Mouse (Mus musculus) T-helper 1 cell (primary cell): ENCODE data around the gene Dnlz.

Source experiments
- in situ Hi-C: fragments of 300-600 bp; cut with MboI, MseI; formaldehyde crosslinking; loops from one replicate; pipeline ENCODE4 v1.15.1; 2025; ENCODE audit warnings: high pct_unique_total_duplicates

Dnlz gene

DNA sequence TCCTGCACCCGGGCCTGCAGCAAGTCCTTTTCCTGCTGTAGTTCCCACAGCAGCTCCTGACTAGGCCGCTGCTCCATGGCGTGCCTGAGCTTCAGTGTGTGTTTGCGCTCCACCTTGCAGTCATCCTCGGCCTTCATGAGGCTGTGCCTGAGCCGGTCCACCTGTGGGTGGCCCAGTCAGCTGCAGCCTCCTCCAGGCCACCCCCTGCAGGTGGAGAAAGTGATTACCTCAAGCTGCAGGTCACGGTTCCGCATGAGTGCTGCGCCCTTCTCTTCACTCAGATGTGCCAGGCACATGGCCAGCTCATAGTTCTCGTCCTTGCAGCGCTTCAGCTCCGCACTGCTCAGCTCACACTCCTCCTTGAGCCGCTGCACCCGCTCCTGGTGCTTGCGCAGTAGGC, 5.6 kb upstream of the Dnlz start:
- in situ Hi-C loops = no loop called here

DNA sequence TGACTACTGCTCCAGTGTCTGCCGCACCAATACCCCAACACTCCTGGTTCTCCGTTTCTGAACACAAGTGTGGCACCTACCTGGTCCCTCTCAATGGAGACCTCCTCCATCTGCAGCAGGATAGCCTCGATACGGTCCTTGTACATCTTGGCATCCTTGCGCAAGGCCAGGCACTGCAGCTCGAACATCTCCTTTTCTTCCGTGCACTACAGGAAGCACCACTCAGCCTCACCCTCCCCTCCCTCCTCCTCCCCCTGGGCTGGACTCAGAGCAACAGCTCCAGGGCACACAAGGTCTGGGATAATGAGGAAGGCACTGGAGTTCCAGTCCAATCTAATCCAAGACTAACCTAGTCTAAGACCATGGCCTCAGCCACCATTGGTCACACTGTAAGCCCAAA, 4.8 kb upstream of the Dnlz start:
- in situ Hi-C loops = no loop called here

DNA sequence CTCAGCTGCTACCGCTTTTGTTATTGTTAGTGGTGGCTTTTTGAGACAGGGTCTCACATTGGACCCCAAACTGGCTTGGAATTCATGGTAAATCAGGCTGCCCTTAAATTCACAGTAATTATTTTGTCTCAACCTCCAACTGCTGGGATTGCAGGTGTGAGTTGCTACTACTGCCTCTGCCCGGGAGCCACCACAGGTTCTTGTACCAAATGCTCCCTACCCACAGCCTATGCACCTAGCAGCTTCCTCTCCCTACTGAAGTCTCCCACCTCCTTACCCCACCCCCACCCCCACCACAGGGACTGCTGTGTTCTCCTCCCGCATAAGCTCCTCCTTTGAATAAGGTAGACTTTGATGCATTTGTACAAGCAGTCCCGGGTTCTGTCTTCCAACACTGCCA, 4.3 kb upstream of the Dnlz start:
- in situ Hi-C loops = no loop called here

DNA sequence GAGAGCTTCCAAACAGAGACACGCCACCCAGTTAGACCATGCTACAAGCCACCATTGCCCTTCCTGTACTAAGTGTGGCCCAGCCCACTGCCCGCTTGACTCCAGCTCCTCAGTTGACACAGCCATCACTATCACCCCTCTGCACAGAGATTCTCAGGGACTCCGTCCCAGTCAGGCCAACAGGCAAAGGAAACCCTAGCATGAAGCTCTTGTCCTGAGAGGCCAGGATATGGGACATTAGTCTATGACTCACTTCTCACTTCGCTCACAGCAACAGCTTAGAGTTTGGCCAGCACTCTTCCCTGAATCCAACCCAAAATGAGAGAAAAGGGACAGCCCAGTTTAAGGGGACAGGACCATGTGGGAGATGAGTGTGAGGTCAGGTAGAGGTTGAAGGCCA, 2.5 kb upstream of the Dnlz start:
- in situ Hi-C loops = no loop called here

DNA sequence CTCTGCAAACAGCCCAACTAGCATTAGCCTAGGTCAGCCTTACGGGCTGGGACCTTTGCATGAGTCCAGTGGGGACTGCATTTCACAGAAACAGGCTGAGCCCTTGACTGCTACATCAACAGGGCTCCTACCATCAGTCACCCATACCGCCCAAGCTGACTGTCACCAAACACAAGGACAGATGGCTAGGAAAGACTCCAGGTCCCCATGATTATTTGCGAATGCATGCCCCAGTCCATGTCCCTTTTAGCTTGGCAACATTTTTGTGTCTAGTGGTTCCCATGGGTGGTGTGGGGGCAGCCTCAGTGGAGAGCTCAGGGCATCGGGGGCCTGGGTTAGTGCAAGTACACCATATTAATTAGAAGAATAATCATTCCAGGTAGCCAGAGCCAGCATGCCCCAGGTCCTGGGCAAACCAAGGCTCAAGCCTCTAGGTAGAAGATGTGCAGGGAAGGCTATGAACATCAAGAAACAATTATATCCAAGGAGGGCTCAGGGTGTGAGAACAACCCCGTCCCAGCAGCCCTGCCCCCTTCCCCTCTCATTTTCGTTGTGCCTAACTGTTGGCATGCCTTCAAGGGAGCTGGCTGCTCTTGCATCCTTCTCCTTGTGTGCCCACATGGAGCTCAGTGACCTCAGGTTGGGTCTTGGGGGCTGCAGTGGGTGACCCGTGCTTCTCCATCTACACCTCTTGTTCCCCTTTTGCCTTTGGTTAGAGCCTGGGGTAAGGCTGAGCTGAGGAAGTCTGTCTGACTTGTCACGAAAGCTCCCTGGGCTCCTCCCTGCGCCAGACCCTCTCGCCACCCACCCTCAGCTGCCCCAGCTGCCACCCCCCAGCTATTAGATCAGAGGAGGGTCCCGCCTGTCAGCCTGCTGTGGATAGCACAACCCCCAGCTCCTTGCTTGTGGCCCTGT, 1.4 kb upstream of the Dnlz start:
- in situ Hi-C loops = no loop called here

DNA sequence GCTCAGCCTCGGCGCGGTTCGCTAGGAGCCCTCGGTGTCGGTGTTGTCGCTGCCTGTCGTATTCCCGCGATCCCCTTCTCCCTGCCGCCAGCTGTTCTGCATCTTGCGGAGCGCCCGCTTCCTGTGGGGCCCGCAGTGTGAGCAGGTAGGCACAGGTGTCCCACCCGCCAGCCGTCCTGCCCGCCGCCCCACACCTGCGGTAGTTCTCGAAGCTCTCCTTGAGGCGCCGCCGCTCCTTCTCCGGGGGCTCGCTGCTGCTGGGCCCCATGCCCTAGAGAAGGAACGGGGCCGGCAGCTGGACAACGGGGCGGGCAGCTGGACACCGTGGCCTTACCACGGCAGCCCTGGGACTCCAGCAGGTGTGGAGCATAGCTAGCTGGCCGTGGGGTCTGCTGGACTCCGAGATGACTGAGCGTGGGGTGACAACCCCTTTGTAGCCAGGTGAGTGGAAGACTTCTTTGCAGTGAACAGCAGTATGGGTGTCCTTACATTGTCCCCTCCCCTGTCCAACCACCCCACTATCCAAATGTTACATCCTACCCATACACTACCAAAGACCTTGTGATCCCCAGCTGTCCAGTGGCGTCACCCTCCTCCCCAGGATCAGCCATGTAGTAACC, 491 bp upstream of the Dnlz start:
- in situ Hi-C loops = no loop called here

DNA sequence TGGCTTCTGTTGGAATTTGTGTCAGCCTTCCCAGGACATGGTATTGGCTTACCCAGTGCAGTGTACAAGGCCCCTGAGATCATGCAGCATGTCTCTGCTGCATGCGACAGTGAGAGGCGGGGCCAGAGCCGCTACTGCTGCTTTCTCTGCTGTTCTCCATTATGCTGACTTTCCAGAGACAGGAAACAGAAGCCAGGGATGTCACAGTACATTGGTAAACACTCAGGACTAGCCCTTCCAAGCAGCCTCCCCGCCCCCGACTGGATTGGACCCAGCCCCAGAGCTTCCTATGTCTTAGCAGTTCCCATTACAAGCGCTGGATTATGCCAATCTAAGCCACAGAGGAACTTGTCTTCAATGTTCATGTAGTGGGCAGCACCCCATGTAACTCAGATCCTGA, 3.7 kb downstream of the Dnlz start:
- in situ Hi-C loops = no loop called here

DNA sequence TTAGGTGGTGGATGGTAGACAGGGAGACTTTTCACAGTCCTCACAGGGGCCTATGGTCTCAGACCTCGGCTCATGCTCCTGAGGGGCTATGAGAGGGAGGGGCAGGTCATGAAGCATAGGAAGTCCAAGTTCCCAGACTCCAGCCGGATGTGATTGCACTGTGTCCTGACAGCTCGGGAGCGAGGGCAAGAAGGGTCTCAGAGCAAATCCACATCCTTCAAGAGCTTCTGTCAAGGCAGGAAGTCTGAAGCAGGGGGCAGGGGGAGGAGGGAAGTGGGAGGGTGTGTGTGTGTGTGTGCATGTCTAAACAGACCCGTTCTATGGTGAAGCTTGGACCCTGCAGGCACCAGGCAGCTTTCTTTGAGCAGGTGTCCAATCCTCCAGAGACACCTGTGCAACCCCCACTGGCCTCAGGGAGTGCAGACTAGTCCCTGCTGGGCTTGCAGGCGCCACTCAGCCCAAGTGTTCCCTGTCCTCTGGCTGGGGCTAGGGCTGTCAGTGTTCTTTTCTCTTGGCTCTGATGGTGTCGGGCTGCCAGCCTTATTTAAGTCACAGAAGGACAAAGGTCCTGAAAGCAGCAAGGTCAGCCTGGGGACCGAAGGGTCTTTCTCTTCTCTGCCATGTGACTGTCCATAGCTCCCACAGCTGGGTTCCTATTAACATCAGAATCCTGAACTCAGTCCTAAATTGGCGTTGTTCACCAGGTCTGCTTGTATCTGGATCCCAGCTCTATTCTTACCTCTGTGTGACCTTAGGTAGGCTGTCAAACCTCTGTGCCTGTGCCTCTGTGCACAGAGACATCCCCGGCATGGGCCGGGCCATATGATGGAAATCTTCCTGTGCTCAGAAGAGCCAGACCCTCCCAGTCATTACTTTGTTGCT, 9.1 kb downstream of the Dnlz start:
- in situ Hi-C loops = no loop called here

DNA sequence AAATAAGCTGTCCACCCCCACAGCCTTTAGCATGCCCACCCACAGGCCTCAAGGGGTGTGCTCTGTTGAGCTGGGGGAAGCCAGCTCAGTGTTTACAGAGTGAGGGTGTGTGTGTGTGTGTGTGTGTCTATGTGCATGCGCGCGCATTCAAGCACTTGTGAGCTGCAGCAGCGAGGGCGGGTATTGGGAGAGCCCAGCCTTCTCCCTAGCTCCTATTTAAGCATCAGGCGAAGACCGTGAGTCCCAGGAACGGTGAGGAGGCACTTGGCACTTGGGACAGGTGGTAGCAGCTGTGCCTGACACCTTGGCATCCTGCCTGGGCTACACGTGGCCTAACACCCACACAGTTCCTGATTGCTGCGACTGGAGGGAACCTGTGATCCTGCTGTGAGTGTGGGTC, 9.9 kb downstream of the Dnlz start:
- in situ Hi-C loops = no loop called here

DNA sequence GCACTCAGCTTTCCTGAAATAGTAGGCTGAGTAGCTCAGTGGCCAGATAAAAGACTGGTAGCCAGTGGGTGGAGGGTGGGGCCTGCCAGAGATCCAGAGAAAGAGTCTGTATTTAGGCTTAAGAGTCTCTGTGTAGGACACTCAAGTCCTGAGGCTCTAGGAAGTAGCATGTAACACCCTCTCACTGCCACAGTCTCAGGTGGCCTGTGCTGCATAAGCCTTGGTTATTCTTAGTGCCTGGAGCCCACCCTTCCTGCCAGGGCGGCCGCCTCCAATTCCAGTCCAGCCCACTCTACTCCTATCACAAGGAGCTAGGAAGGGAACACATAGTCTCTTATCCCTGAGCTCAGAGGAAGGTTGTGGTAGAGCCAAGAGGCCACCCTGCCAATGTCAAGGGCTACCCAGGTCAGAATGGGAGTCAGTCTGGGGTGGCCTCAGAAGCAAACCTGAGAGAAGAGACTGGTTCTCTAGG, 10.4 kb downstream of the Dnlz start:
- in situ Hi-C loops = no loop called here

DNA sequence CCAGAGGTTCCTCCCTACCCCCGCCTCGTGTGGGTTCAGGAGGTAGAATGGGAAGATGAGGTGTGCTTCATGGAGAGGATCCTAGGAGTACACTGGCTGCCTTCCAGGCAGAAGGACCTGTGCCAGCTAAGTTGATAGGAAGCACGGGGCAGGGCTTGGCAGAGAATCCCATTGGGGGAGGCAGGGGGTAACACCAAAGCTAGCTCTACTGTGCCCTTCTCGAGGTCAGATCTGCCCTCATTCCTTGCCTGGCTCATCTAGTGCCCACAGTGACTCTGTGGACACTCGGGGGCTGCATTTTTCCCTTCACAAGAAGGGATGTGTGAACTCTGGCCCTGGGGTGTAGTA, 12.7 kb downstream of the Dnlz start:
- in situ Hi-C loops = no loop called here

DNA sequence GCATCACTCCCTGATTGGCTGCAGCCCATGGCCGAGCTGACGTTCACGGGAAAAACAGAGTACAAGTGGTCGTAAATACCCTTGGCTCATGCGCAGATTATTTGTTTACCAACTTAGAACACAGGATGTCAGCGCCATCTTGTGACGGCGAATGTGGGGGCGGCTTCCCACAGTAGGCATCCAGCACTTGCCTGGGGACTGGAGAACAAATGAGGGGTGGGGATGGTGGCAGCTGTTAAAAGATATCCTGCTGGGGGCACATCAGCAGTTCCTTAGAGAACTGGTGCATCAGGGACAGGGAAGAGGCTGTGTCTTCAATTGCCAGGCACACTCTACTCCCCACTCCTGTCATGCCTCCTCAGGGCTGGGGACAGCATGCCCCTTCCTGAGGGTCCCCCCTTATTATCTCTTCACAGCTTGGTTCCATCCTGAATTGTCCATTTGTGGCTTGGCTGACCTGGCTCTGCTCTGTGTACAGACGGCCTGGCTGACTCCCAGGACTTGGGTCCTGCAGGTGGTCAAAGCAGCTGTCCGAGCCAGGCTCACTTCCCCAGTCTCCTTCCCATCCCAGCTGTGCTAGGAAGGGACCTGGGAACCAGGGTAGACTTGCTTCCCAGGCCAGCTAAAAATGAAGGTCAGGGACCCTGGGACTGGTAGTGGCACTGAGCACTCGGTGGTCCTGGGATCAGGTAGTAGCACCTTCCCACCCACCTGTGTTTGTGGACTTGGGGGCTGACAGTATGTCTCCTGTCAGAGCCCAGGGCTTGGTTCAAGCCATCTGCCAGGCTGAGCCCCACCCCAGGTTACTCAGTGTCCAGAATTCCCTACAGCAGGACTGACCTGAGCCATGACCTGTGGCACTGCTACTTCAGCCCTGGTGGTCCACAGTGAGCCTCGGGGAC, 13.4 kb downstream of the Dnlz start:
- in situ Hi-C loops = no loop called here

DNA sequence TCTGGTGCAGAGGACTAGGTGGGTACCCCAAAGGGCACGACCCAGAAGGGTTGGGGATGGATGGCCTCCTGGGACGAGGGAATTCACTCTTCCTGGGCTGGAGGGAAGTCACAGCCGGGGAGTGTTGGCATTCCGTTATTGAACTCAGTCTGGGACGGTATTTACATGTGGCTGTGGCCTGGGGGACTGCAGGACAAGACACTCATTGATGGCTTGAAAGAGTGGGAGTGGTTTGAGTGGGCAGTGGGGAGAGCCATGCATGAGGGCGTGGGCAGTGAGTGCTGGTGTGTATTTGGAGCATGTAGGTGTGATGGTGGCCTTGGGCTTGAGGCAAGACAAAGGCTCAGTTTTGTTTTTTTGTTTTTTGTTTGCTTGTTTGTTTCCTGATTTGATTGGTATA, 21.2 kb downstream of the Dnlz start:
- in situ Hi-C loops = no loop called here

DNA sequence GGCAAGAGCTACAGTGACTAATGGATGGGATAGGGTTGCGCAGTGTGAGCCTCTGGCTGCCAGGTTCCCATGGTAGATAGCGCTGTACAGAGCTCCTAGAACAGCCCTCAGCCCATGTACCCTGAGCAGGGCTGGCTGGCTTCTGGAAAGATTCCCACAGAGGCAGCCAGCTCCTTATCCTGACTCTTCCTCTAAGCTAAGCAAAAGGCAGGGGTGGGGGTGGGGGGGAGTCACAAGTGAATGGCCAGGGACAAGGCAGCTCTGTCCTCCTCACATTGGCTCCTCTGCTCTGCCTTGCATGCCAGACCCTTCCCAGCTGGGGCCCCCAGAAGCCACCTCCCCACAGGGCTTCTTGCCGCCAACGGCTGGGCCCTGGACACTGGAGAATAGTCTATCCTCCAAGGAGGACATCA, 21.8 kb downstream of the Dnlz start:
- in situ Hi-C loops = no loop called here

DNA sequence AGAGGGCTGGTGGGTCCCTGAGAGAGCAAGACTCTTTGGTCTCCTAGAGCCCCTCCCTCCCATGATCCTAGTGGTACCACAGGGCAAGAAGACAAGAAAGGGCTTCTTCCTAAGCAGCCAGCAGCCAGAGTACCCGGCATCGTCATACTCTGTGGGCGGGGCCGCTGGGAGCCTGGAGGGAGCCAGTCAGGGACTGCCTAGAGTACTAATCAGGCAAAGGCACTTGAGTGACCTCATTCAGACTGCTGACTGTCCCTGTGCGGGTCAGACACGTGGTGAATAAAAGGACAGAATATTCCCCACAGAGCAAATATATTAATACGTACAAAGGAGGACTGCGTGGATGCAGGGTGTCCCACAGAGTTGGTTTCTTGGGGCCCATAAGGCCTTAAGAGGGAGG, 22.5 kb downstream of the Dnlz start:
- in situ Hi-C loops = no loop called here

DNA sequence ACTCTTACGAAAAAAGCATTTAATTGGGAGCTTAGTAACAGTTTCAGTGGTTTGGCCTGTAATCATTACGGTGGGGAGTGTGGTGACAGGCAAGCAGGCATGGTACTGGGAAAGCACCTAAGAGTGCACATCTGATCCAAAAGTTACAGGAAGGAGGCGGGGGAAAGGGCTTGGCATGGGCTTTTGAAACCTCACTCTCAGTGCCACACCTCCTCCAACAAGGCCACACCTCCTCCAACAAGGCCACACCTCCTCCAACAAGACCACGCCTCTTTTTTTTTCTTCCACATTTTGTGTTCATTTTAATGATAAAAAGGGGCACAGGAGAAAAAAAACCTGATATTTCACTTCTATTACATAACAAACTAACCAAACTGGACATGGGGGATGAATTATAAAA, 24.1 kb downstream of the Dnlz start:
- in situ Hi-C loops = no loop called here

DNA sequence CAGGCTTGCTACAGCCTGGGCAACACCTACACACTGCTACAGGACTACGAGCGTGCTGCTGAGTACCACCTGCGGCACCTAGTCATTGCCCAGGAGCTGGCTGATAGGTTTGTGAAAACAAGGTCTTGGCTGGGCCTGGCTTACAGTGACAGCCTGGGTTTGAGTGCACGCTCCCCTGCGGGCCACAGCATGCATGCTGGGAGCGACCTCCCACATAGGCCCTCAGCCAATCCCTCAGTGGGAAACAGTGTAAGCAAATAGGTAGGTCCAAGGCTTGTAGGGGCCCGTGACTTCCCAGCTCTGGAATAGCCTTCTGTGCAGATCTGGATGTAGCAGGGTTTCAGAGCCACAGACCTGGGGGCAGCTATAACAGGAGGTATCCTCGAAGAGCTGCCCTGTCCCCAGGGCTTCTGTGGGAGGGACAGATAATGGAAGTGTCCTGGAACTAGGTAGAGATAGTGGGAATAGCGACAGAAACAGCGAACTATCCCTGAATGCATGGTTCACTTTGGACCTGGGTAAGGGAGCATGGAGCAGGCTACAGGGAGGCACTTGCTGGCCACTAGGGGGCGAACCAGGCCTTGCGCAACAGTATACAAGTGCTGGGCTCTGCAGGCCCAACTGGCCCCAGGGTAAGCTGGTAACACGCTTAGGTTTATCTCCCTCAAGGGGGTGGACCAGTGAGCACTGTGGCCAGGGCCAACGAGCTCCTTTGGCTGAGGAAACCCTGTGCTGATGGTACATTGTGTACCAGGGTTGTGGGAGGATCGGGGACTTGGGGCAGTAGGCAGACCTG, 26.3 kb downstream of the Dnlz start:
- in situ Hi-C loops = no loop called here

DNA sequence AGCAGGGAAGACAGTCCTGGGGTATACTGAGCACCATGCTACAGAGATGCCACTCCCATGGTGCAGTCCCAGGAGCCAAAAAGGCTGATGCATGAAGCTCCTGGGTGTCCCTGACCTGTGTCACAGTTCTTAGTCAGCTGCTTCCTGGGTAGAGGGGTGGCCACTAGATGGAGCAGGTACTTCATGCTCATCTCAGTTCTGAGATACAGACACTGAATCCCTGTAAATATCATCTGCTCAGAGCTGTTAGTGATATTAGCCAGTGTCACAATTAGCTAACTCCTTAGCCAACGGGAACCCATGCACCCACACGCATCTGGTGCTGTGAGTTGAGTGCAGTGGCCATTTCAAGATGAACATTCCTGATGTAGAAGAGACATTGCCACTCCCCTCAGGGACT, 27.0 kb downstream of the Dnlz start:
- in situ Hi-C loops = no loop called here

DNA sequence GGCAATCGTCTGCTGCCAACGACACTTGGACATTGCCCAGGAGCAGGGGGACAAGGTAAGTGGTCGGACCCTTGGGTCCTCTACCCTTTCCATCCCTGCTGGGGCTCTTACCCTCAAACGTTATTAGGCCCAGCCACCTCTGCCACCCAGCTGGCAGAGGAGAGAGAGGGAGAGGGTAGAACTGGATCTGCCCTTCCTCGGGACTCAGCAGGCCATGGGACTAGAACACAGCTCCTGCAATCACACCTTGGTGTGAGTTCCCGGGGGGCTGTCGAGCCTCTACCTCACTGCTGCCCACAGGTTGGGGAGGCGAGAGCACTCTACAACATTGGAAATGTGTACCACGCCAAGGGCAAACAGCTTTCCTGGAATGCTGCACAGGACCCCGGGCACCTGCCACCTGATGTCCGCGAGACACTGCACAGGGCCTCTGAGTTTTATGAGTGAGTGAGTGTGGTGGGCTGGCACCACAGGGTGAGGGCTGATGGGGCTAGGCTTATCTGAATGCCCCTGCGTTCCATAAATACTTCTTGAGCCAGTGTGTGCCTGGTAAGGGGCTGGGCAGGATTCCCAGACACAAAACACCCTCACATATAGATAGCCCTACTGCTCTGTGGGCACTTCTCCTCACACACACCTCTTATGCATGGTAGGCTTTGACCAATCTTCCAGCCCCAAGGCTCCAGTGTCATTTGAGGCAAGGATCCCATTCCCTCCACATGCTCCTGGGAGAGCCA, 28.2 kb downstream of the Dnlz start:
- in situ Hi-C loops = no loop called here
